23 mouse cellular contexts compared by ENCODE assay signal in the genomic region with DNA sequence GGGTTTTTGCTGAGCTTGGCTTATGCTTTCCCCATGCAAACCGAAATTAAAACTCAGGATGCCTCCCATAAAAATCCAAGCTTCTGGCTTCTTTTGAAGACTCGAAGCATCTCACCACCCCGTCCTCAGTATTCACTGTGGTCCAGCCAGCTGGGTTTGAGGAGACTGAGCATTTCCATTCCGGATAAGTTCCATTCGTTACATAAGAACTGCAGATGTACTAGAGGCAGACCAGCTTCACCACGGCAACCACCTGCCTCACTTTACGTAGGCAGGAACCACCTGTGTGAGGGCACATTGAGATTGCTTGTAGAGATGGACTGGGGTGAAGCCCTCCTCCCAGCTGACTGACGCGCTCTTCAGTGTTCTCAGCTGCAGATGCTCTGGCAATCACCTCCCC.
DNase-seq lines count a peak whose midpoint lies in the region; ATAC-seq and TF ChIP-seq lines count a peak whose summit lies in the region.
"Had no signal": no experiment of that assay in that cellular context is flagged by ENCODE, and none has a peak within 500 bp of the region (broad histone marks: within the 10 kb centered on the region; RNA-seq: fewer than 3 reads in every experiment).

No protein-coding gene starts in this region.

- DNase-seq in layer of hippocampus, adult 2 months (ENCODE audit: low spot score in 2 of 2): peak; percentile 23 to 55
- peak; percentile 9 to 13 for DNase-seq in left cerebral cortex, adult 18-20 months (ENCODE audit: low spot score in 2 of 2)
- DNase-seq in right cerebral cortex, postnatal 14 days: peak; percentile 11
- no peak for DNase-seq in cerebellum, postnatal 36 days
- DNase-seq in T-cell, adult 2 months (ENCODE audit: low spot score): no peak
- no peak for DNase-seq in gastrocnemius, postnatal 25 days
- DNase-seq: adrenal gland, postnatal 10 days; B cell, adult 2 months; cerebellum, adult 9-10 months; gastrocnemius, postnatal 10 days; kidney, postnatal 10 days; midbrain, embryonic 14.5 days; retina, postnatal 1 day; thymus, postnatal 25 days had no signal

- peak overlapping the region; percentile 78 for H3K27ac ChIP-seq in layer of hippocampus, adult 2 months
- H3K27ac ChIP-seq: embryonic facial prominence, embryonic 13.5 days; hindbrain, embryonic 12.5 days; intestine, embryonic 15.5 days; limb, embryonic 13.5 days; liver, embryonic 14.5 days; neural tube, embryonic 15.5 days had no signal

- peak; percentile 93 for ATAC-seq in frontal cortex, adult (ENCODE audit: low TSS enrichment)
- ATAC-seq: forebrain, embryonic 16.5 days; intestine, embryonic 15.5 days had no signal

- no peak overlapping the region for H3K4me3 ChIP-seq in layer of hippocampus, adult 2 months
- H3K4me3 ChIP-seq: embryonic facial prominence, embryonic 13.5 days; hindbrain, embryonic 12.5 days; intestine, embryonic 15.5 days; limb, embryonic 13.5 days; myocyte; neural tube, embryonic 15.5 days had no signal

- no peak for TF ChIP-seq CTCF in layer of hippocampus, adult 2 months (conservative IDR thresholded peaks at IDR 0.05)

Comparison
In these comparisons a context has a peak if more than half of its experiments do, and no peak if none do; other contexts are left out.
1. DNase-seq: peak in layer of hippocampus, adult 2 months (2 of 2), left cerebral cortex, adult 18-20 months (2 of 2) and right cerebral cortex, postnatal 14 days (single experiment); none in cerebellum, postnatal 36 days (0 of 2), T-cell, adult 2 months (single experiment) and gastrocnemius, postnatal 25 days (single experiment).